Mouse (Mus musculus) colon, adult 2 months (tissue): ENCODE data around the gene Bcl2l11. TPM values are rescaled to one million over a fixed set of nuclear protein-coding genes. Genes with fewer than 3 reads are reported as not detected.

Experiments
- polyA plus RNA-seq: library from polyadenylated mRNA; depleted of rRNA; stranded (reverse); fragments of >200 nt; gene quantifications from 2 replicates; pipeline ENCODE4 v1.2.3, GENCODE M21; 2012; rRNA removed

Gene Bcl2l11
- 7.2 and 7.5 TPM in 2 replicates for polyA plus RNA-seq

DNA sequence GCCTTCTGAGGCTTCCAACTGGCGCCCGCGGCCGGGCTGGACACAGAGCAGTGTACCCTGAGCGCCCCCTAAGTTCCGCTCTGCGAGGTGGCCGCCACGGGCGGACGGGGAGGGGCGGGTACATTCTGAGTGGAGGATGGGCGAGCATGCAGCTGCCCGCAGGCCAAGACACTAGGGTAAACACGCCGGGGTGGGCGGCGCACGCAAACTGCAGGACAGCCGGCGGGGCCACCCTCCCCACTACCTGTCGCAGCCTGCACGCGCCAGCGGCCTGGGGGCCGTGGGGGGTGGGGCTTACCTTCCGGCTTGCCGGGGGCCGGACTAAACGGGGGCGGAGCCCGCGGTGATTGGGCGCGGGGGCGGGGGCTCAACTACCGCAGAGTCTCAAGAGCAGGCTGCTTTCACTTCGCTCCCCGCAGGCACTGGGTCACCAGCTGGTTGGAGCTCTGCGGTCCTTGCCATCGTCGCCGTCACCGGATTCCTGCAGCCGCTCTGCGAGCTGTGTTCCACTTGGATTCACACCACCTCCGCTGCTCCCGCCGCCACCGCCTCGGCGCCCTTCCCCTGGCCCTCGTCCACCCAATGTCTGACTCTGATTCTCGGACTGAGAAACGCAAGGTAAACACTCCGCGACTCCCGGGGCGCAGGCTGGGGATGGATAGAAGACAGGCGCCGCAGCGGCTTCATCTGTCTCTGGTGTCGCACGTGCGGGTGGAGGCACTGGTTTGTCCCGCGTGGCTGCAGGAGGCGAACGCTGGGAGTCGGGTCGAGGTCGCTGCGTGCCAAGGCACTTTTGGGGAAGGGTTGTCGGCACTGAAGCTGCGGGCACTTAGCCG is at the start of gene Bcl2l11:
TSS of gene Bcl2l11 (plus strand) at position 404 of the 836 bp plus-strand sequence.

